Mouse (Mus musculus) liver, adult 2 months (tissue): ENCODE results near the gene Add1. TPM values are rescaled to one million over a fixed set of nuclear protein-coding genes. Genes with fewer than 3 reads are reported as not detected.

ENCODE experiments used
- DNase-seq: peaks from one replicate; pipeline ENCODE4 v3.0.0-alpha.2; 2011; ENCODE audit warnings: low read depth, low spot score; ENCODE audit errors: extremely low read depth
- H3K27ac ChIP-seq: fragments of 200-500 bp; replicated peaks from 2 replicates; pipeline ENCODE4 v1.5.1; 2012; ENCODE audit warnings: low read depth, mild to moderate bottlenecking, control low read depth, inconsistent platforms, low read length; ENCODE audit not compliant: insufficient read depth
- H3K27me3 ChIP-seq: fragments of 200-500 bp; 2 replicates; pipeline ENCODE4 v1.6.1; 2012; ENCODE audit warnings: mild to moderate bottlenecking, moderate library complexity, low read length, inconsistent platforms; ENCODE audit not compliant: control insufficient read depth, insufficient read depth
- H3K36me3 ChIP-seq: fragments of 200-500 bp; 2 replicates; pipeline ENCODE4 v1.6.1; 2012; ENCODE audit warnings: low read length, inconsistent platforms; ENCODE audit not compliant: control insufficient read depth, insufficient read depth
- H3K4me1 ChIP-seq: fragments of 200-500 bp; 2 replicates; pipeline ENCODE4 v1.6.1; 2011; ENCODE audit warnings: low read length; ENCODE audit not compliant: control insufficient read depth, insufficient read depth
- H3K4me3 ChIP-seq: fragments of 200-500 bp; 2 replicates; pipeline ENCODE4 v1.5.1; 2011; ENCODE audit warnings: low read depth, mild to moderate bottlenecking, control low read depth, low read length, moderate library complexity; ENCODE audit not compliant: insufficient read depth
- H3K79me2 ChIP-seq: fragments of 200-500 bp; 2 replicates; pipeline ENCODE4 v1.6.1; 2012; ENCODE audit warnings: inconsistent platforms, mild to moderate bottlenecking, low read length, moderate library complexity; ENCODE audit not compliant: control insufficient read depth, insufficient read depth
- H3K9ac ChIP-seq: fragments of 200-500 bp; 2 replicates; pipeline ENCODE4 v1.6.1; 2012; ENCODE audit warnings: low read depth, mild to moderate bottlenecking, control low read depth, inconsistent platforms, low read length
- CTCF ChIP-seq: fragments of 200-500 bp; IDR thresholded peaks from 2 replicates; pipeline ENCODE4 v1.5.1; 2011; ENCODE audit warnings: low read depth, low read length, control low read depth
- POLR2A ChIP-seq: fragments of 200-500 bp; IDR thresholded peaks from 2 replicates; pipeline ENCODE4 v1.6.1; 2011; ENCODE audit warnings: low read length, control low read depth; ENCODE audit not compliant: insufficient read depth; ENCODE audit errors: extremely low read depth
- WGBS: fragments of 180-500 bp; shearing (Covaris S2); methylation state at CpG from one replicate; pipeline ENCODE4 v1.1.7; 2018; 5-methylcytosine and 5-hydroxymethylcytosine counted together
- polyA plus RNA-seq: library from polyadenylated mRNA; depleted of rRNA; stranded (reverse); fragments of >200 nt; gene quantifications from 2 replicates; pipeline ENCODE4 v1.2.3, GENCODE M21; 2012; rRNA removed
- total RNA-seq: library from RNA; depleted of rRNA; stranded (reverse); fragments of >200 nt; gene quantifications from 2 replicates; pipeline ENCODE4 v1.2.3, GENCODE M21; 2014; rRNA removed

Gene Add1
- total and polyA plus RNA-seq, 2 experiments: 30.6 to 39.3 TPM

DNA sequence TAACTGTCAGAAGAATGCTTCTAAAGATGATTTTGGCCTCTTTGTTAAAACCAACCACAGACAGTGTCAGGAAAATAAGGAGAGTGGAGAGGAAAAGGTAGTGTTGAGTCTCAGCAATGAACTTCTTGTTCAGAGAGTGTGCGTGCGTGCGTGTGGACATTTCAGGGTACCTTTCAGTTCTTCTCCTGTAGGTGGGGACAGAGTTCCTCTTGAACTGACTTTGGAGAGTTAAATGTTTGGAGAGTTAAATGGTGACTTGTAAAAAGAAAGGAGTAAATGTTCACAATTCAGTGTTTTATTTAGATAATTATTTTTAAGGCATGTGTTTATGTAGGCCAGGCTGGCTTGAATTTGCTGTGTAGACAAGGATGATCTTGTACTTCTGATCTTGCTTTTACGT lies 96.8 kb downstream of the Add1 start:
- H3K27ac ChIP-seq: no peak overlapping the region
- TF ChIP-seq CTCF (peak; percentile 9; the same call in 1 of the 2 replicates), POLR2A (no peak)
- DNase-seq: no peak
- H3K4me1 ChIP-seq: no peaks in the 10 kb centered on the region
- no peak overlapping the region for H3K9ac ChIP-seq
- 97% methylated on average over 4 of the region's 4 CpGs for WGBS
- no peaks in the 10 kb centered on the region for H3K79me2 ChIP-seq
- peaks cover 6% of the 10 kb centered on the region for H3K36me3 ChIP-seq
- H3K4me3 ChIP-seq: no peak overlapping the region
- no peaks in the 10 kb centered on the region for H3K27me3 ChIP-seq

Other genes with a start within 250 kb of the Add1 start
- gene Rnf4, start 237.4 kb upstream of the Add1 start, total RNA-seq: 76.7 and 78.3 TPM in 2 replicates
- gene Rnf4, start 237.4 kb upstream of the Add1 start, polyA plus RNA-seq: 46.2 and 50.6 TPM in 2 replicates
- gene Fam193a, start 203.7 kb upstream of the Add1 start, total RNA-seq: 10.2 and 12.6 TPM in 2 replicates
- gene Fam193a, start 203.7 kb upstream of the Add1 start, polyA plus RNA-seq: 16.4 and 22.6 TPM in 2 replicates
- gene Tnip2, start 59.7 kb upstream of the Add1 start, total RNA-seq: 6.2 and 7.7 TPM in 2 replicates
- 6.2 and 13.4 TPM in 2 replicates for gene Tnip2, start 59.7 kb upstream of the Add1 start, polyA plus RNA-seq
- 9.1 and 11.9 TPM in 2 replicates for gene Sh3bp2, start 47.8 kb upstream of the Add1 start, total RNA-seq
- gene Sh3bp2, start 47.8 kb upstream of the Add1 start, polyA plus RNA-seq: 16.9 and 20.5 TPM in 2 replicates
- 3.9 and 4.6 TPM in 2 replicates for gene Mfsd10, start 63.5 kb downstream of the Add1 start, total RNA-seq
- 14.2 and 26.6 TPM in 2 replicates for gene Mfsd10, start 63.5 kb downstream of the Add1 start, polyA plus RNA-seq
- gene Nop14, start 86.5 kb downstream of the Add1 start, total RNA-seq: 7.4 and 12.5 TPM in 2 replicates
- 4.7 and 5.8 TPM in 2 replicates for gene Nop14, start 86.5 kb downstream of the Add1 start, polyA plus RNA-seq
- 0.65 and 1.6 TPM in 2 replicates for gene Grk4, start 86.7 kb downstream of the Add1 start, total RNA-seq
- 0.46 and 0.65 TPM in 2 replicates for gene Grk4, start 86.7 kb downstream of the Add1 start, polyA plus RNA-seq
- 10.2 and 12.6 TPM in 2 replicates for gene Htt, start 188.1 kb downstream of the Add1 start, total RNA-seq
- gene Htt, start 188.1 kb downstream of the Add1 start, polyA plus RNA-seq: 3.5 and 5.2 TPM in 2 replicates